Mouse (Mus musculus) 3134 (cell line): ENCODE data around the gene Sobp.

Experiments
- DNase-seq: peaks from one replicate; pipeline ENCODE4 v3.0.0-alpha.2; 2011; ENCODE audit warnings: low spot score; ENCODE audit not compliant: insufficient read length; ENCODE audit errors: extremely low read depth

Sobp gene

DNA sequence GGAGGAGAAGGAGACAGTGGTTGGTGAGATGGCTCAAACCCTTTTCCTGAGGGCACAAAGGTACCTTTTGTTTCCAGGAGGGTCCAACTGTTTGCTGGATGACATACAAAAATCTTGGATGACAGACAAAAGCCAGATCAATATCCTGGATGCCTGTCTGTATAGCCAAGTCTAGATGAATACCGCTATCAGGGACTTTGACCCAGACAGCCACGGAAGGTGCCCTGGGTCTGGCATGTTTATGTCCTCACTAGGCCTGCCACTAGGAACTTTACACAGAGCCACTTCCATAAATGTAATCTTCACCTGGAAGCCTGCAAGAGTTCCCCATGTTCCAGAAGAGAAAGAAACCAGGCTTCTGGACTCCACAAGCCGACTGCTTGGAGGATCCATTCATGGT is 172.9 kb downstream of the Sobp start:
- no peak for DNase-seq

DNA sequence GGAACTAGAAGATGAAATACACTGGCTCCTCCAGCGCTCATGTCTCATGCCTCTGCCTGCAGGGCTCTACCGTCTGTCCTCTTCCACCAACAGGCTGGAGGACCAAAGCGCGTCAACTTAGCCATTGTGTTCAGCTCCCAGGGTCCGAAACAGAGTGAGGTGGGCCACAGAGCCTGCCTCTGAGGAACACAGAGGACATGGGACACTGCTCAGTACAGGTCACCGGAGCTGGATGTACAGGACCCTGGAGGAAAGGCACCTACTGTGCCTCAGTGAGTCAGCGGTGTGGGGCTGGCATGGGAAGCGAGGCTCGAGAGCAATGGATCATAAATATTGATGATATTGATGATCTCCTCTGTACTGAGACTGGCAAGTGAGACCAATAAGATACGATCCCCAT is 175.0 kb downstream of the Sobp start:
- no peak for DNase-seq

DNA sequence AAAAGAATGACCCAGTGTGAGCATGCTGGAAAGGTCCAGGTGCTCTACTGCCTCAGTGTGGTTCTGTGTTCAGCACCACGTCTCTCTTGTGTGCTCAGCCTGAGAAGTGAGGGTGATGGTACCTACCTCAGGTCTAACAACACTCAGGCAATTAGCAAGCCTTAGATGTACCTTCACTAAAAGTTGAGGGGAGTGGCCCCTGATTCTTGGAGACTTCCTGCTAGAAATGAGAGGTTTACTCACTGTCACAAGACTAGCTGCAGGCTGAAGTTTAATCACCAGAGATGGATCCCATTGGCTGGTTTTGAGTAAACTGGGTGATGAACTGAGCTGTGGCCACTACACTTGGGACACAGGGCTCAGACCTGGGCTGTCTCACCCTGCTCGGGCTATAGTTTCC is 177.1 kb downstream of the Sobp start:
- no peak for DNase-seq

DNA sequence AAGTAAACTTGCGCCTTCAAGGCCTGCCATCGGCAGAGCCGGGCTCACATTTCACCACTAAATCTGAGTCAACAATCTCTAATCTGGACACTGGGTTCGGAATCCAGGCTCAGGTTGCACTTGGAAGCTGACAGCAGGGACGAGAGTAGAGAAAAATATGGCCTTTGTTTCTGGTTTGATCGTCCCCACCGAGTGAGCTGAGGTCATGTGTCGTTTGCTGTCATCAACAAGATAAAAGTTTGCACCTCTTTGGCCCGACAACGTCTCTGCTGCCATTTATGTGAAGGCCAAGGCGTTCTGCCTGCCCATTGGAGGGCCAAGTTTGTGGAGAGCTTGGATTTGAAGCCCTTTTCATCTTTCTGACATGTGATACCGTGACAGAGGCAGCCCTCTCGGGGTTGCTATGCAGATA is 178.8 kb downstream of the Sobp start:
- DNase-seq = no peak

DNA sequence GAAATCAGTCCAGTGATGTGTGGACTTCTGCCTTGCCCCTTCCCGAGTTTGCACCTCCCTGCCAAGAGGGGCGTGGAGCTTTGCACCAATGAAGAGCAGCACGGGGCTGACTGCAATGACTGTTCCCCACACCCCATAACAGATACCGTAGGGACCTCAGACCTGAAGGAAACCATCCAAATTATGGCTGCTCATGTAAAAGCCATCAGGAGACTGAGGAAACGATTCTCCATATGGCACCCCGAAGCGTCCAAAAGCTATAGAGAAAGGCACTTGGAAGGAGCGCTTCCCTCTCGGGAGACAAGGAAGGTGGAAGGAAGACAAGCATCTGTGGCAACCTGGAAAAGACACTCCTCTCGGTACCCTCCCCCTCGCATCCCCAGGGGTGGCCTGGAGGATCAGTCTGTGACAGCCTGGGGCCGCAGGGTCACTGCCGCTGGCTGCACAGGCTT is 180.0 kb downstream of the Sobp start:
- DNase-seq = no peak

DNA sequence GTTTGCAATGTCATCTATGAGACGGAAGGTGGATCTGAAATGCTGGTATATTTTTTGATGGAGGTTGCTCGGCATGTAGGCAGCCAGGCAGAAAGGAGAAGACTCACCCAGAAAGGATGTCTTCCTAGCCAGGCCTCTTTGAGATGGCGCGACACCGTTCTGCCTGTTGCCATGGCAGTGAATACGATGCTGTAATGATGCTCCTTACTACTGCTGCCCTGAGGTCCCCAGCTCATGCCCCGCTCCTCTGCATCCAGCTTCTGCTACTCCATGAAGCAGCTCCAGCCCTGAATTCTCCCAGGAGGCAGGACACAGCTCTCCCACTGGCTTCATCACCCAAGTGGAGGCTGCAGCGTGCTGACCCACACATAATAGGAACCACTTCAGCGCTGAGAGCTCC is 183.3 kb downstream of the Sobp start:
- no peak for DNase-seq

DNA sequence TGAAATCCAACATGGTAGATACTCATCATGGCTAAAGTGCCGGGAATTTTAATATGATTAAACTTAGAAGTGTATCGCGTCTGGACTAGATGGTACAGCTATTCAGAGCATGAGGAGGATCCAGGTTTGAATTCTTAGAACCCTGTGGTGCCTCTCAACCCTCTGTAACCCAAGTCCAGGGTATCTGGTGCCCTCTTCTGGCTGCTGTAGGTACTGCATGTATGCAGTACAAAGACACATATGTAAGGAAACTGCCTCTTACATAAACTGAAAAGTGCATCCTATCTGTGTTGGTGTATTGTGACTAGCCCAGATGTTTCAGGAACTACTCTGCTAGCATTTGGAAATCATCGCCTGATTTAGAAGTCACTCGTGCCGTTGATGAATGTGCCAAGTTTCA is 184.4 kb downstream of the Sobp start:
- DNase-seq = no peak

DNA sequence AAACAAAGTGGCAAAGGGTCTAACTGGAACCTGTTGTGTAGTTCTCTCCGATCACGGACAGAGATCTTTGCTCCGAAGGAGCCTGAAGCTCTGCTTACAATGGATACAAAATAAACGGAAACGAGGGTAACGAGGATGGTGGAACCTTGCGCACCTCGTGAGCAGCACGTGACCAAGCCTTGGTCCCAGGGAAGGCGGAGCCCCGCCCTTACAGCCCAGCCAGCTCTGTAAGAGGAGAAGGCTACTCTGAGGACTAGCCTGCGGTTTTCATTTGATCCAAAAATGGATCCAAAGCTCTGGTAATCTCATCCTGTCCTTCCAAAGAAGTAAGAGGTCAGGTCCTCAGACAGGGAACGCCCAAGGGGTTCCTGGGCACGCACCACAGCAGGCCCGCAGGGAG is 185.7 kb downstream of the Sobp start:
- no peak for DNase-seq

DNA sequence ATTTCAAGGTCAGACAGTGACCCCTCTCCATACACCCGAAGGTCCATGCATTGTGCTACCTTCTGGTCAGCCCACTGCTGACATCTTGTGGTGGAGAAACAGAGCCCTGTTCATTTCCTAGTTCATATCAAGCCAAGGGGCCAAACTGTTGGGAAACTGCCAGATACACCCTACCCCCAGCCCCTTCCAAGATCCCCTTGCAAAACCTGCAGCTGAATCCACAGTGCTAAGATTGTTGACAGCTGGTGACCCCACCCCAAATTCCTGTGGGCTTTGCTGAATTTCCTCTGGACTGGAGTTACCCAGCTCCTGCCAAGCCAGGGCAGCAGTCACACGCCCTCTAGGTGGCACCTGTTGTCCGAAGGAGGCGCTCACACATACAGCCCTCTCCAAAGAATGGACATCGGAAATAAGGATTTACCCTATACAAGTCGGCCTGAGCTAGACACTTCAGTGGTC is 186.7 kb downstream of the Sobp start:
- no peak for DNase-seq

DNA sequence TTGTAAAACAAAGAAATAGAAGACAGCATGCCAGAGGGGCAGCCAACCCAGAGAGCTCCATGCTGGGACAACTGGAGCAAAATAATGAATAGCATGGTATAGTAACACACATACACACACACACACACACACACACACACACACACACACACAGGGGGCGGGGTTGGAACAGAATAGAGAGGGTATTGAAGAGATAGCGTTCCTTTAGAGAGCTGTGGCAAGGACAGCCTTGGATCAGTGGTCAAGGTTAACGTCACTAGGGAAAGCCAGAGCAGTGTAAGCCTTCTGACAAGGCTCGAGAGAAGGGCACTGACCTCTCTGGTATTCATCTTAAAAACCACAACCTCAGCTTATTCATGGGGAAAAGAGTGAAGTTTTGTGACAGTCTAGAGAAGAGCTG is 189.4 kb downstream of the Sobp start:
- DNase-seq = no peak

DNA sequence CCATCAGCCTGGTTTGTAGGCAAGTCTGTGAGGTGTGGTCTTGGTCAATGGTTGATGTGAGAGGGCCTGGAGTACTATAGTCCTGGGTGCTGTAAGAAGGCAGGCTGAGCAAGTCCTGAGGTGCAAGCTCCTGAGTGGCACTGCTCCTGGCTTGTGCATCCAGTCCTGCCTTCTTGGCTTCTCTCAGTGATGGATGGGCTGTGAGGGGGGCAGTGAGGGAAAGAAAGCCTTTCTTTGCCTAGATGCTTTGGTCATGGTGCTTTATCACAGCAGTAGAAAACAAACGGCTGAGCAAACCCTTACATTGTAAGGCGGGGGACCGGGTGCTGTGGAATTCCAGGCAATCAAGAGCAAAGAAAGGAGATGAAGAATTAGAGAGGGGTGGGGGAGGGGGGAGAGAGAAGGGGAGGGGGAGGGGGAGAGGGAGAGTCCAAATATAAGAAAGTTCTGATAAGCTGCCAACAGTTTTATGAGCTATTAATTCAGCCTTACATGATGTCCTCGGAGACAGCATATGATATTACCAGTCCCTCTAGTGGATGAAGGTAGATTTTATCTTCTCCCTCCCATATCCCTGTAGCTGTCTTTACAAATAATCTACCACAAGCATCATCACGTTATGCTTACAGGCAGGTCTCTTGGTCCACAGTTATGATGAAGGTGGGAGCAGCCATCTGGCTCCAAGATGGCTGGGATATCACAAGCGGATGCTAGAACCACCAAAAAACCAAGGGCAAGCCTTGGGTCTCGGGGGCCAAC is 193.2 kb downstream of the Sobp start:
- DNase-seq = no peak

DNA sequence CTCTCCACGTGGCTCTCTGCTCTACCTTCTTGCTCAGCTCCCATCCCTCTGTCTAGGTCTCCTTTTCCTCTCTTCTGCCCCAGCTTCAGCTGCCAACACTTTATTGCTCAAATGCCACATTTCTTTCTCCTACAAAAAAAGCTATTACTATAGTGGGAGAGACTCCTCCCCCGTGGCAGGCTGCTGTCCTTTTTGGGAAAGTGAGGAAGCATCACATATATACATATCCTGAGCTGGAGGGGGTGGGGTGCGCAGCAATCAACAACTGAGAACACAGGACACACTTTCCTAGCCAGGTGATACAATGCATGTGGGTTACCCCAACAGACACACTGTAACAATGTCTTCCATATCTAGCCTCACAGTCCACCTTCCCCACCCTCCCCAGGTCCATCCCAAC is 196.0 kb downstream of the Sobp start:
- DNase-seq = no peak

DNA sequence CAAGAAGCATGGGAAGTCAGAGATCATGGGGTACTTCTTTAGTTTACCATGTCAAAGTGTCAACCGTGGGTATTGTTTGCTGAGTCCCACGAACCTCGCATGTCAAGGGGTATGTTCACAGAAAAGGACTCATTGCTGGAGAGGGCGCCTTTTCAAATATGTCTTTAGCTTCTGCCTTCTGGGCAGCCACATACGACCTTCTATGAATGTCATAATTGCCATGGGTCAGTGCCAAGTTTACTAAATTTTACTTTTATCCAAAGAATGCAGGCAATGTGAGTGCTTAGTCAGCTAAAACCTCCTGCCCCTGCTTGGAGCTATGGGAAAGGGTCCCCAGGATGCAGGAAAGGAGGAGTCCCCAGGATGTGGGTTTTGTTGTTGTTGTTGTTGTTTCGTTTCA is 197.8 kb downstream of the Sobp start:
- no peak for DNase-seq

DNA sequence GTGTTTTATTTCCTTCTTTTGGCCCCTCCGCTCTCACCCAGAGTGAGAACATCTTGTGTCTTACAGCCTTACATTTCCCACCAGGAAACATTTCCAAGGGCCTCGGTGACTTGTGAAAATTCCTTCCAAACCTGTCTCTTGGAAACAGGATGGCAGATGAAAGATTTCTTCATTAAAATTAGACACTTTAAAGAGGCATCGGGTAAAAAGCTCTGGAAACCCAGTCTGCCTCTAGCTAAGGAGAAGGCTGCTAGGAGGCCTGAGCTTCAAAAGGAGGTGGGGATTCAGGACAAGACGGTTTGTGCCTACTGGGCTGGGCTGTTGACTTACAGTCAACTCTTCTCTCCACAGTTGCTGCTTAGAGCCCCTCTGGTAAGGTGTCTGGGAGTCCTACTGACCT is 200.8 kb downstream of the Sobp start:
- no peak for DNase-seq

DNA sequence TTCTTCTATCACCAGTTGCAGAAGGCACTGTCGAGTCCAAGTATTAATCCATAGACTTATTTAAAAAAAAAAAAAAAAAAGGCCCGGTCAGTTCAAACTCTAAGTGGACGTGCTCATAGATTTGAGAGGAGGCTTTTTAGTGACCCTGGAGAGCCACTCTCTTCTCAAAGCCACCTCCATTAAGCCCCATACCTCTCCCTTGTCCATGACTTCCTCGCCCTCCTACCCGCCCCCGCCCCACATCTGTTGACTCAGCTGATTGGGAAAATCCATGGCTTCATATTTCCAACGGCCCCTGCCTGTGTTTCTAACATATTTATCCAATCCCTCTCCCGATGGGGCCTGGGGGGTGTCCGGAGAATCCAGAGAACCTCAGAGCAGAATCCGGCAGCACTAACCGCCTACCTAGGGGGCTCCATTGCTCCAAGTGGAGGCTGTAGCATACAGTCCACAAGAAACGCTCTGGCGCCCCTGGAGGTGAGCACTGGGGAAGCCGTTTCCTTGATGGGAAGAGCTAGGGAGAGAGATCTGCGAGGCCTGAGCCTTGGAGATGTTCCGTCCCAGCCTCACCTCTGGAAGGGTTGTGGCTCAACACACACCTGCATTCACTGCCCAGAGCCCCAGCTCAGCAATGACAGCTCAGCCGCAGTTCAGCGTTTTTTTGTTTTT is 201.7 kb downstream of the Sobp start:
- DNase-seq = no peak

DNA sequence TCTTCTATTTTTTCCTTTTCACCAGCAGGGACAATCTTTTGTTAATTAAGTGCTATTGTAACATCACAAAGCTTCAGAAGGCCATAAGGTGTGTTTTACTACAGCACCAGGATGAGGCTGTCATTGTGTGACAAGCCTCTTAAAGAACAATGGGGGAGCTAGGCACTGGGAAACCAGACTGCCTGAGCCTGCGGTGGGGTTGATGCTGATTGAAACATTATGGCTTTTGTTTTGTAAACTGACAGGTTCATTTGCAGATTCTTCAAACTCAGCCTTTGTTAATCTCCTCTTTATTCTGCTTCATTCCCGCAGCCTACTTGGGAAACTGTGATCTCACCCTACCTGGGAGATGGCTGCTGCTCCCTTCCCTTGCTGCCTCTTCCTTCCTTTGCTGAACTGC is 206.0 kb downstream of the Sobp start:
- DNase-seq = no peak

DNA sequence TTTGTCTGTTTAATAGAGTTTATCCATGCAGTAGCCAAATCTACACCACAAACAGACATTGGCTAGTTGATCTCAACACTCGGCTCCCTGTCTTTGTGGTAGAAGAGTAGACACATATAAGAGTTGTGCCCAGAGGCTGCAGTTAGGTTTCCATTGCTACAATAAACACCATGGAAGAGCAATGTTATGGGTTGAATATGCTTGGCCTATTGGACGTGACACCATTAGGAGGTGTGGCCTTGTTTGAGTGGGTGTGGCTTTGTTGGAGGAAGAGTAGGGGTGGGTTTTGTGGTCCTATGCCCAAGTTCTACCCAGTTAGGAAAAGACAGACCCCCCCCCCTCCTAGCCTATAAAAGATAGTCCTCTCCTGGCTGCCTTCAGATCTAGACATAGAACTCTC is 211.3 kb downstream of the Sobp start:
- no peak for DNase-seq

DNA sequence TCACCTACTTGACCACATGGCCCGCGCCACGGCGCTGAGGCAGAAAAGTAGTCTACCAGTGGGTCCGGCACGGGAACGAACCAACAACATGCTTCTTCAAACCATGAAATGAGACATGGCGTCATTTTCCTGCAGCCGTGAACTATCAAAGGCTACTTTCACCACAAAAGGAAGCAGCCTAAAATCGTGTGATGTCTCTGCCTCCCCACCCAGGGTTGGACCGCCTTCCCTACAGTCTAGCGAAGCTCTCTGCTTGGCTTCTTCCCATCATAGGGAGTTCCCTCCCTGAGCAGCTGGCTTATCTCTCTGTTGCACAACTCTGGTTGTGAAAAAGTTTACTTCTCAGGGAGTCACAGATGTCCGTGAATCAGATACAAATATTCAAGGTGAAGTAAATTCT is 211.7 kb downstream of the Sobp start:
- no peak for DNase-seq

DNA sequence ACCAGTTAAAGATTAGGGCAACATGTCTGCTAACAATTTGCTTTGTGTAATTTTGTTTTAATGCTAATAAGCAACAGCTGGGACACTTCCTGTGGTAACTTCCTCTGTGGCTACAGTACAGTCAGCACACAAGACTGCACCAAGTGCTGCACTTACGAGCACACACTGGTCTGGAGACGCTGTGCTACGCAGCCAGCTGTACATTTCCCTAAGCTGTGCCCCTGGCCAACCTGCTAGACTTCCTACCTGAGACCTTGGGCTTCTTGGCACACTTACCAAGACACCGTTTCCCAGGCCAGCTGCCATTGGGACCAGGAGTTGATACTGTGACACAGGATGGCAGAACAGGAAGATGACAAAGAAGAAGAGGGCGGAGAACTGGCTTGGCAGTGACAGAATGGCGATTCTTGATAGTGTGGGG is 212.1 kb downstream of the Sobp start:
- DNase-seq = no peak

DNA sequence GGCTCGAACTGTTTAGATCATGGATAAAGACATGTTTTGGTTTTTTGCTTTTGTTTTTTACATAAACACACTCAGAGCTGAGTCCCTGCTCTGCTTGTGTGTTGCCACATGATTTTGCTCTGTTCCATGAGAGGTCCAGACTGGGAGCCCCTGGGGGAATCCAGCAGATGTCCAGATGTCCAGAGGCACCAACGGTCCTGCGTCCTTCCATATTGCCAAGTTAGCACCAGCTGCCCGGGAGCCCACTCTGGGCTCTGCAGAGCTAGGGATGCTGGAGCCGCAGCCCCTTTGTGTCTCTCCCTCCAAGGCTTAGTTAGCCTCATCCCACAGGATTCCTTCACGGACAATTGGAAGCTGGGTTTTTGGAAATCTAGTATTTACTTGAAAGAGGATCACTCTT is 212.6 kb downstream of the Sobp start:
- no peak for DNase-seq

DNA sequence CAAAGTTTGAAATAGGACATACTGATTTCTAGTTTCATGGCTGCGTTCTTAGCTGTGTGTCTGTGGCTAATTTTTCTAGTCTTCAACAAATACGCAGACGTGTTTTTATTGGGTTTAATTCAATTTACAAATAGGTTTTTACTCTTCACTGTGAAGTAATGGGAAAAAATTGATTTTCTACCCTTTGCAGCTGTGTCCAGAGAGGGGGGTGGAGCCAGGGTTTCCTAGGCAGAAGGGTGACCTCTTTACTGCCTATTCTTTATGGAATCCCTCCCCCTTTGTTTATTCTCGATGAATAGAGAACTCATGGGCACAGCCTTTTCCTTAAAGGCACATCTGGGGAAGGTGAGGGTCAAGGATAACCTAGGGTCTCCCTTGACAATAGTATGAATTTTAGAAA is 215.6 kb downstream of the Sobp start:
- no peak for DNase-seq

DNA sequence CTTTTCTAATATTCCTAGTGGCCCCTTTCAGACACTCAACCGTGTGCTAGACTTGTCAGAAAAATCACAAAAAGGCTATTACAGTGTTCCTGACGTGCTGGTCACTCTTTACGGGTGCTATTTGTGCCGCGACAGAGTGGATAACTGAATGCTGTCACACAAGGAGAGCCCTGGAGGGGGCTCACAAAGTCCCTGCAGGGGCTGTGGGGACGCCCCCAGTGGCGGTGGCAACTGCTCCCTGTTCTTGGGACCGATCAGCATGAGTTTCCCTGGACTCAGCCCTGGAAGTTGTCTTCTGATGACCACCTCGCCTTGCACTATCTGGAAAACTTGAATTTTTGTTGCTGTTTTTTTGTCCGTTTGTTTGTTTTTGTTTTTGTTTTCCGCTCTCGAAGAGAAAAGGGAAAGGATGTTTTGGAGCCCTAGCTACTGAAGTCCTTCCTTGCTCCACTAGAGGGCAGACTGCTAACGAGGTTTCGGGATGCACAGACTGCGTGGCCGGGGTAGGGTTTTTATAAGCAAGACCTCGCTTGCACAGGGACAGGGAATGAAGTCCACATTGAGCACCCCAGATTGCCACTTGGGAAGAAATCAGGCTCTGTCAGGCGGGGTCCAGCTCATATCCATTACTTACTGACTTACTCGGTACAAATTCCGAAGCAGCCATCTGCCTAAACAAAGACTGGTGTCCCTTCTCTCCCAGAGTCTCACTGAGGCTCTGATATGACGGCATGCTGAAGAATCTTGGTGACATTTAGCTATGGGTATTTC is 216.3 kb downstream of the Sobp start:
- DNase-seq = no peak
